Mouse (Mus musculus) ovary, postnatal 14 days (tissue): ENCODE data around the gene Abl1.
"Not testable (repeated sequence)": the region's sequence is repeated elsewhere in the genome, so short reads cannot be mapped to it uniquely, and the experiment has no call there.

Experiments
- DNase-seq: peaks from one replicate; pipeline ENCODE4 v3.0.0; 2022; ENCODE audit warnings: low spot score

Abl1 gene

DNA sequence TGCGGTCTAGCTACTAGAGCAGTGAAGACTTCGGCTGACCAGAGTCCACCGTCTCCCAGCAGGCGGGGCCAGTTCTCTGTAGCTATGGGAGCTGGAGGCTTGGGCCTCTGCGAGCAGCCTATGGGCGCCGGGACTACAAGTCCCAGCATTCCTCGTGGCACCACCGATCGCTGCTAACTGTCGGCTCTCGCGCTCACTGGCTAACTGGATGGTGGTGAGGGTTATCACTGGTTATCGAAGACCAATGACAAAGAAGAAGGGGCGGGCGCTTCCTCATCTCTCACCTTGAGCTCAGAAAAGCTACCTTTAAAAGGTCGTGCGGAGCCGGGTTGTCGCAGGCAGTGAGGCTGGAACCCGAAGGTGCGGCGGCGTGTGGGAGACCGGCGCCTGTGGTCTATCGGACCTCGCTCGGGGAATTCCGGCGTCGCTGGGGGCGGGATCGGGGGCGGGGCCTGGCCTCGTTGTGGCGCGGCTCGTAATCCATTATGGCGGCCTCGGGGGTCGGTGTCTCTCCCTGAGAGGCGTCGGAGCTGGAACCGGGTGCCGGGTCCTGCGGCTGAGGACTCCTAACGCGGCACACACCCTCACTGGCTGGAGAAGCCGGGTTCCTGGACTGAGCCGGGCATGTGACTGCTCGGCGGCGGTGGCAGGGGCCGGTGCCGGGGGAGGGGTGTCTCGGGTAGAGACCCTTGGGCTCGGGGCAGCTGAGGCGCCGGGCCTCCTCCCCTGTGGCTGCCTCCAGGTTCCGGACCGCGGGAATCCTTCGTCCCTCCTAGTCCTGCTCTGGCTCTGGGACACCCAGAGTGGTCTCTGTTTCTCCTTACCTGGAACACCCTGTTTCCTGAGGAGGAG, at the start of gene Abl1:
TSS of gene Abl1 (plus strand) at position 303 of the 852 bp plus-strand sequence.
- peak; percentile 82 for DNase-seq

DNA sequence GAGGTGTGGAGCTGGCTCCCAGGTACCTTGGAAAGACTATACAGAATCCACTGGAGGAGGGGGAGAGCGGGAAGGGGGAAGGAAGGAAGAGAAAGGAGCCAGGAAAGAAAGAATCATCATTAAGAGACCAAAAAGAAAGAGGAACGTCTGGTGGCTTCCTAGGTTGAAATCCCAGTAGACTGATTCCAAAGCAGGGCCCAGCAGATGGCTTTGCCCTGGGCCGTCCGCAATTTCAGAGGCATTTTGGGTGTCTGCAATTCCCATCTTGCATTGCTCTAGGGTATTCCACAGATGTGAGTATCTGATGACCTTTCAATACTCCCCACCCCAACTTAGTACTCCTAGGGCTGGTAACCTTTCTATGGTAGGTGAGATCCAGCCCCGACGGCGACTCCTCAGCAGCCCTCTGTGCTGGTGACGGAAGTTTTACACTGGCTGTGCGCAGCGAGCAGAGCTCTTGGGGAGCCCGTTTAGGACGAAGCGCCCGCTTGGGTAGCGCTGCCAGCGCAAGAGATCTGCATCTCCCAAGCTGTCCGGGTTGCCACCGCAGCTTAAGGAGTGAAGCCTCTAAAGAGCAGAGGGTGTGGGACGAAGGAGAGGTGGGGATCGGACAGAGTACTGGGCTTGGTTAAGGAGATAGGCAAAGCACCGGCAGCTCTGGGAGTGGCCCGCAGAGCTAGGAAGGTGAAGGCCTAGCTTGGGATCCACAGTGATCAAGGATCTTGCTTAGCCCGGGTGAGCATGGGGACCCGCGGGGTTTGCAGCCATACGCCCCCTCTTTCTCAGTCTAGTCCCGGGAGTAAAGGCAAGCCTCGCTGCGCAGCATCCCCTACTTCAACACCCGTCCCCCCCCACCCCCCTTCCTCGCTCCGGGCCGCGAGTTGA, 49.4 kb upstream of the Abl1 start:
- DNase-seq: no peak

DNA sequence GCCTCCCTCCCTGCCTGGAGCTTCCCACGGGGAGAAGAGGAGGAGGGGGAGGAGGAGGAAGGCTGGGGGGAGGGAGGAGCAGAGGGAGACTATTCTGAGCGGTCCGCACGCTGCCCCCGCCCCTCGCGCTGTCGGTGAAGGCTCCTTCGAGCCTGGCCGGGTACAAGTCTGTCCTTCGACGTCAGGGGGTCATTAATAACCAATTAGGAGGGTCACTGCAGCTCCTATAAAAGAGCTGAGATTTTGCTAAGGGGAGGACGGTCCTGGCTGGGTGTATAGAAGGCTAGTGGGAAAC, 48.8 kb upstream of the Abl1 start:
- no peak for DNase-seq

DNA sequence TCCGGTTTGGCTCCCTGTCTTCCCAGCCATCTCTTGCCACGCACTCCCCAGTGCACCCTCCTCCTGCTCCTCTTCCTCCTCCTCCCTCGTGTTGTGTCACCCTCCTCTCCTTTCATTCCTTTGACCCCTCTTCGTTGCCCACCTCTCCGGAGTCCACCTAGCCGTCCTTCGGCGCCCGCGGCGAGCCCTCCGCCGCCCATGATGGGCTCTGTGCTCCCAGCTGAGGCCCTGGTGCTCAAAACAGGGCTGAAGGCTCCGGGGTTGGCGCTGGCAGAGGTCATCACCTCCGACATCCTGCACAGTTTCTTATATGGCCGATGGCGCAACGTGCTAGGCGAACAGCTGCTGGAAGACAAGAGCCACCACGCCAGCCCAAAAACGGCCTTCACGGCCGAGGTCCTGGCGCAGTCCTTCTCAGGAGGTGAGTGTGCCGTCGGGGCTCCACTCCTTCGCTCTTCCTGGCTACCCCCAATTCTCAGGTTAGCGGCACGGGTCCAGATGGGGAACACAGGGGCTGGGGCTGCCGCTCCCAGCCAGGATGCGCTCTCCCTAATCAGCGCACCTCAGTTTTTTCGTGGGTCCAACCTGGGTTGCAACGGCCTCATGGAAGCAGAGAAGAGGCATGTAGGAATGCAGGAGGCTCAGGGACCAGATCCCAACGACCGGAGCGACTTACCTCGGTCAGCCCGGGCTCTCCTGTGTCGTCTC, 48.1 kb upstream of the Abl1 start, which contains the start of gene Prdm12:
TSS of gene Prdm12 (plus strand) at position 137 of the 708 bp plus-strand sequence.
- no peak for DNase-seq

DNA sequence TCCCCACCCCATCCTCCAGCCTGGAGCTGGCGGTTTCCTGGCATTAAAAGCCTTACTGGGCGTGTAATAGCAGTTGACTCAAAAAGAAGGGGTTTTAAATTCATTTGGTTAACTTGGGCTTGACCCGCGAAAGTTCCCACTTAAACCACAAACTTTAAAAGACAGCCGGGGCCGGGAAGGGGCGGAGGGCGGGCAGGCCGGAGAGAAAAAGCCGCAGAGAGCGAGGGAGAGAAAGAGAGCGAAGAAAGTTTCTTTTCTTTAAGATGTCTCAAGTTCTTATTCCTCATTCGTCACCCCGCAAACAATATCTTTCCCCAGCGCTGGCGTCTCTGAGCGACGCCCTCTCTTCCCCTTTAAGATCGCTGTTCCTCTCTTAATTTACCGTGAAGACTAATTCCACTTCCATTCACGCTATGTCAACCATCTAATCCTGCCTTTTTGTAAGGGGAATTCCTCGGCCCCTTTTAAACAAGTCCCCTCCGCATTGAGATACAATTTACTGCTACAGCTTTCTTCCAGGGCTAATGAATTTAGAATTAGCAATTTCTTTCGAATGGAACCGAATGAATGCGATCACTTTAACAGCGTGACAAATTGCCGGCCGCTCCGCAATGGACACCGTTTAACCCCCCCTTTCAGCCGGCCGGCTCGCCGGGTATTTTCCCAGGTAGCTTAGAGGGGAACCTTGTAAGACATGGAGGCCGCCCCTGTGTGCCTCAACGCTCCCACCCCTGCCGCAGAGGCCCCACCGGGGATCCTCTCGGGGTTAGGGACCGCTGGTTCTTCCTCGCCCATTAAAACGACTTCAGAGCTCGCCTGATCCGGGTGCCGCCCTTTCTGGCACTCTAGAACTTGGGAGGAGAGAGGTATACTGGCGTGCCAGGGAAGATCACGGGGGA, 47.3 kb upstream of the Abl1 start:
- no peak for DNase-seq

DNA sequence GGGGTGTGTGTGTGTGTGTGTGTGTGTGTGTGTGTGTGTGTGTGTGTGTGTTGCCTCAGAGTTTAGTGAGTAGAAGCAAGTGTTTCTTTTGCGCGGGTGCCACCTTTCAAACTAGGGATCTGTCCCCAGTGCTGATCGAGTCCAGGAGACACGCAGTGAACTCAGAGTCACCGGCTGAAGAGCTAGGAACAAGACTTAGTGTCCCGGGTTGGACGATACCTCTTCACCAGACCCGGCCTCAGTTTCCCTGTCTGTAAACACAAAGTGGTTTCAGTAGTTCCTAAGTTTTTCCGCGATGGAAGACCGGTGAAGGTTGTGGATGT, 46.7 kb upstream of the Abl1 start:
- no peak for DNase-seq

DNA sequence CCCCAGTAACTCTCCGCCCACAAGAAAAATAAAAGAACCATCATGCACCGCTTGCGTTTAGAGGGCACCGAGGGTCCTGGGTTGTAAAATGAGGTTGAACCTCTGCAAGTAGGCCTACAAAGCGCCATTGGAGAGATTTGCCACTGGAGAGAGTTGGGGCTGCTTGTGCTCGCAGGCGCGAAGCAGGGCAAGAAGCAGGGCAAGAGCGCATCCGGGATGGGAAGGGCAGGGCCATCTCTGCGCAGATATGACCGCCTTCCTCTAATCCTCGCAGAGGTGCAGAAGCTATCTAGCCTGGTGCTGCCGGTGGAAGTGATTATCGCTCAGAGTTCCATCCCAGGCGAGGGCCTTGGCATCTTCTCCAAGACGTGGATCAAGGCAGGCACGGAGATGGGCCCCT, 46.2 kb upstream of the Abl1 start:
- no peak for DNase-seq

DNA sequence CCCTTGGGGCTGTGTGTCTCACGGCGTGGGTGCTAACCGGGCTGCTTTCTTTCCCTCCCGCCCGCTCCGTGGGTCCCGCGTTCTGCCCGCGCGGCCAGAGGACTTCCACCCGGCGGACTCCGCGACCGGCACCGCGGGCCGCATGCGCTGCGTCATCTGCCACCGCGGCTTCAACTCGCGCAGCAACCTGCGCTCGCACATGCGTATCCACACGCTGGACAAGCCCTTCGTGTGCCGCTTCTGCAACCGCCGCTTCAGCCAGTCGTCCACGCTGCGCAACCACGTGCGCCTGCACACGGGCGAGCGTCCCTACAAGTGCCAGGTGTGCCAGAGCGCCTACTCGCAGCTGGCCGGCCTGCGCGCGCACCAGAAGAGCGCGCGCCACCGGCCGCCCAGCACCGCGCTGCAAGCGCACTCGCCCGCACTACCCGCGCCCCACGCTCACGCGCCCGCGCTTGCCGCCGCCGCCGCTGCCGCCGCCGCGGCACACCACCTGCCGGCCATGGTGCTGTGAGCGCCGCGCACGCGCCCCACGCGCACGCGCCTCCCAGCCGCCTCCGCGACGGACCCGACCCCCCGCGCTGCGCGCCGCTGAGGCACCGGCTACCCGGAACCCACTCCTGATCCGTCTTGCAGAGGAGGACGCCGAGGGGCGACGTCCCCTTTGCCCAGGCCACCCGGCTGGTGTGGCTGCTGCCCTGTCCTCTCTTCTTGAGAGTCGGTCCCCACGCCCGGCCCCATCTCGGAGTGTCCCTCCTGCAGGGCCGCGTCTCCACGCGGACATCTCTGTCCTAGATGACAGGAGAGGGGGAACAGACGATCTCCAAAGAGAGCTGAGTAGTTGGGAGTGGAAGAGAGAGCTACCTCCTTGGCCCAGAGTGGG, 34.0 kb upstream of the Abl1 start:
- DNase-seq: no peak

DNA sequence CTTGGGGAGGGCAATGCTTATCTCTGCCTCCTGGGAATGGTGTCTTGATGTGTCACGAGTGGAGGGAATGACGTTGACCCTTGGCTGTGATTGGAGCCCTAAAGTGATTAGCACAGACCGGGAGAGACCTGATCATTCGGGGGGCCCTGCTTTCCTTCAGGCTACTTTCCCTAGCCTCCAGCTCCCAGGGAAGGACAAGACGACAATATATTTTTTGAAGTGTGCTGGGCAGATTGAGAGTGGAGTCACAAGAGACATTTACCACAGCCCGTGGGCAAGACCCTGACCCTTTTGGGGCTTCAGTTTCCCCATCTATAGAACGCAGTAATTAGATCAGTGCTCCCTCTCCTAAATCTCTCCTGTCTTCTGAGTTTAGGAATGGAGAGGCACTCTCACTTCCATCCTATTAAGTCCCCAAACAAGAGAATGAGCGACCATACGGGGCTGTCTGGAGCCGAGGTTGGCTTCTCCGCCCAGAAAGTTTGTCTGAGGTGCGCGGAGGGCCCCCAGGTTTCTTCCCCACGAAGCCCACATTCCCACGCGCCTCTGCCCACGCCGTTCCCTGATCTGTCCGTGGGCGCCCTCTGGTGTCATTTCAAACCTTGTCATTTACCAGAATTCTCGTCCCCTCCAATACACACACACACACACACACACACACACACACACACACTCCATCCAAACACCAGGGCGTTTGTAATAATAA, 33.2 kb upstream of the Abl1 start:
- DNase-seq: peak; percentile 39

DNA sequence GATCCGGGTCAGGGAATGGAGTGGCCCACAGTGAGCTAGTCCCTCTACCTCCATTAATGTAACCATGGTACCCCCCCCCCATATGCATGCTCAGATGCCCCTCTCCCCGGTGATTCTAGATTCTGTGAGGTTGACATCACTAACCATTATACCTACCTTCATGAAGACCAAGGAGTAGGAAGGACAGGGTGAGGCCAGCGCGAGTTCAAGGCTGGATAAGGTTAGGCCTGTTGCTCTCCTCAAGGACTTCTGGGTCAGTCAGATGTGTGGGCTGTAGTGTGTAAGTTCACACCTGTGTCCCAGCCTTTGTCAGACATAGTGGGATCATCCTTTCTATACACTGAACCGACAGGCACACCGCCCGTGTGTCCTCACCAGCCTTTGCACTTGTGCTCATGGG, 31.8 kb upstream of the Abl1 start:
- no peak for DNase-seq

DNA sequence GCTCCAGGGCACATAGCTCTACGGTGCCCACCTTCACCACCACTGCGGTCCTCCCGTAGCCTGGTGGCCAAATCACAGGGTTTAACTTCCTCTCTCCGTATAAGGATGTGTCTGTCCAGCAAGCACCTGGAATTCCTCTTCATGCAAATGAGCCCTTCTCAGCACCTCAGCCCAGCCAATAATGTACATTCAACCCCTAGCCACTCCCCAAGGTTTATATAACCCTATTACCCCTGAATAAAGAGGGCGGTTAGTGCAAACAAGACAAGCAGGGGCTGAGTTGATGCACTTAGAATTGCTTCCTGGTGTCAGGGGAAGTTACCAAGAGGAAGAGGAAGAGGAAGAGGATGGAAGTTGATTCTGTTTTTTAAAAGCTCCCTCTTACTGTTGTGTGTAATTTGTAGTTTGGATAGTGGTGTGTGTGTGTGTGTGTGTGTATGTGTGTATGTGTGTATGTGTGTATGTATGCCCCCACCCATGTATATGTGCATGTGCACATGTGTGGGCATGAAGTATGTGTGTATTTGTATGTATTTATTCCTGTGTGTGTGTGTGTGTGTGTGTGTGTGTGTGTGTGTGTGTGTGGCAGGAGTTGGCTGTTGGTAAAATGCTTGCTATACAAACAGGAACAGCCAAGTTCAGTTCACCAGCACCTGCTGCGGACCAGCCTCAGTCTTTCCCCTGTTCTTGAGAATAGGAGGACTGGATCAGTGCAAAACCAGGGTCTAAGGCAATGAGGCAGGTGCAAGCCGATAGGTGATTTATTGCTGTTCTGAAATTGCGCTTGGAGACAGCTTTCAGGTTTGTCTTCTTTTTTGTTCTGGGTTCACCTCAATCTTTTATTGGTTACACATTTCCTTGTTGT, 25.0 kb upstream of the Abl1 start:
- DNase-seq: no peak

DNA sequence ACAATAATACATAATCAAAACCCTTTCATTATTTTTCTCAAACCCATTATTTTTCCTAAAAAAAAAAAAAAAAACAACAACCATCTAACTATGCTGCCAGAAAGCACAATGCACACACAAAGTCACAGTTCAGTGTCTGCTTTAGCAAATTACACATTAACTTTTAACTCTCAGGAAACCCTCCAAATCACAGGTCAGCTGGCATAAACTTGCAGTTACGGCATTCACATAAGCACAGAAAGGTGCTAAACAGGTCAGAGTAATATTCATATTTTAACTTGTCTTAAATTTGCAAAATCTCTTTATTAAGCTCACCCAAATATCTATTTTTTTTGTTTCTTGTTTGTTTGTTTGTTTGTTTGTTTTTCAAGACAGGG, 24.4 kb upstream of the Abl1 start:
- DNase-seq: no peak

DNA sequence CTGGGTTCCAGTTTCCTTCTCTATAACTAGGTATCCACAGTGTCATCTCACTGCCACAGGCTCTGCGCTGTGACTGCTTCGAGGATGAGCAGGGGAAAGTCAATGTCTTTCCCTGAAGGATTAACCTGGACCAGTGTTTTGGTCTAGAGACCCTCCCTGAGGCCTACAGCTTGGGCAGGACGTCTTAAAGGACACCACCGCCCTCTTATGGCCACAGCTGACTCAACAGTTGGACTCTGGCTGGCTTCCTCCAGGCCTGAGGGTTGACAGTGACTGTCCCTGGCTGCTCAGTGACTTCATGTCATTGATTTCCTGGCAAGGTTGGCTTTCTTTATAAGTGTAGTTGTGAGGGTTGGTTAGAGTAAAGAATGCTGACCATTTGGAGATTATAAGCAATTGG, 20.8 kb upstream of the Abl1 start:
- DNase-seq: no peak

DNA sequence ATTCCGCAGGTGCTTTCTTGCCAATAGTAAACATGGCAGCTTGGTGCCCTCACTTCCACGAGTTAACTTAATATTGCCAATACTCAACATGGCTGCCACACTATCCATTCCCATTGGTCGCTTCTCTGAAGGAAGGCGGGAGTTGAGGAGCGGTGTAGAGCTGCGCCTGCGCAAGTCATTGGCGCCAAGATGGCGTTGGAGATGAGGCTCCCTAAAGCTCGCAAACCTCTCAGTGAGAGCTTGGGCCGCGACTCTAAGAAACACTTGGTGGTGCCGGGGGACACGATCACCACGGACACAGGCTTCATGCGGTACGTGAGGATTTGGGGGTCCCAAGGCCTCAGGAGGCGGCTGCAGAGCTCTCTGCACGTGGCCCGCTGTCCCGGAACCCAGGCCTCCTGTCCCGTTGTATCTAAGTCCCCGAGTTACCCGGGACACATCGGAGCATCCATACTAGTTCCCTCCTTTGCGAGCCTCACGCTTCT, 17.6 kb upstream of the Abl1 start, which contains the start of gene Exosc2:
TSS of gene Exosc2 (plus strand) at position 165 of the 485 bp plus-strand sequence.
- peak; percentile 82 for DNase-seq

DNA sequence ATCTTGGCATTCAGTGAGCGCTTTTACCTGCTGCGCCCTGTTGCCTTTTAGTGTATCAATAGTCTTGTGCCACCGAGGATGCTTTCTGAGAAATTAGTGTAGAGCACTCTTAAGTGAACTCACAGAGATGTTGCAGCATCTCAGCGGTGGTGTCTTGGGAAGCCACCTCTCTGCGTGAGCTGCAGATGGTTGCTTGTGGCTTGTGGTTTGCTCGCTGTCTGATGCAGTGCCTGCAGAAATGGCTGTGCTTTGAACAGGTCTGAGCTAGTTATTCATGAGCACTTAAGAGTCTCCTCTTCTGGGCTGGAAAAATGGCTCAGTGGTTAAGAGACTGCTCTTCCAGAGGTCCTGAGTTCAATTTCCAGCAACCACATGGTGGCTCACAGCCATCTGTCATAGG, 9.5 kb upstream of the Abl1 start:
- no peak for DNase-seq

DNA sequence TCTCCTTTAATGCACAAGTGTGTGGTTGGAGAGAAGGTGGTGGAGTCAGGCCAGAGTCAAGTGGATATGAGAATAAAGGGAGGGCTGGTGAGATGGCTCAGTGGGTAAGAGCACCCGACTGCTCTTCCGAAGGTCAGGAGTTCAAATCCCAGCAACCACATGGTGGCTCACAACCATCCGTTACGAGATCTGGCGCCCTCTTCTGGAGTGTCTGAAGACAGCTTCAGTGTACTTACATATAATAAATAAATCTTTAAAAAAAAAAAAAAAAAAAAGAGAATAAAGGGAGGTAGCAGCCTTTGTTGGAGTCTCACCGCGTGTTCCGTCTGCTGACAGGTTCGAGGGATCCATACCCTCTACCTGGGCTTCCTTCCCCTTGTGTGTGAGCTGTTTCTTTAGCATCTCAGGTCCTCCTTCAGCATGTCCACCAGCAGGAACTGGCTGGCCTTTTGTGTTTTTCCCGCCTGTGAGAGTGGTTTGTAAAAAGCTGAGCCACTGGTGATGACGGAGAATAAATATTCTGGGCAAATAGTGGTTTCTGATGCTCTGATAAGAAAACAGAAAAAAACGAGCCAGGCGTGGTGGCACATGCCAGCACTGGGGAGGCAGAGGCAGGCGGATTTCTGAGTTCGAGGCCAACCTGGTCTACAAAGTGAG, 7.0 kb upstream of the Abl1 start:
- DNase-seq: not testable (repeated sequence)

DNA sequence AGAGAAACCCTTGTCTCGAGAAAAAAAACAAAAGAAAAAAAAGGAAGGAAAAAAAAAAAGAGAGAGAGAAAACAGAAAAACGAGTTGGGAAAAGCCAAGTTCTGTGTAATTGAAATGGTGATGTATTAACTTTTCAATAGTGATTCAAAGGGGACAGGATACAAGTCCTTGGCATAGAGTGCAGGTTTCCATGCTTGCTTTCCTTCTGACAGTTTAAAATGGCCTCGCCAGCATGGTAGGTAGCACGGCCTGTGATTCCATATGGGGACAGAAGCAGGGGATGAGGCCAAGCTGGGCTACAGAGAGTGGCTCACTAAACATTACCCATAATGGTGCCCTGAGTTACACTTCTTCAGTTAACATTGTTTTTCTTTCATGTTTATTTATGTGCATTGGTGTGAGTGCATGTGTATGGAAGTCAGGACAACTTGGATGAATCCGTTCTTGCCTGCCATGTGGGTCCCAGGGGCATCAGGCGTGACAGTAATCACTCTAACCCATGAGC, 6.4 kb upstream of the Abl1 start:
- no peak for DNase-seq

DNA sequence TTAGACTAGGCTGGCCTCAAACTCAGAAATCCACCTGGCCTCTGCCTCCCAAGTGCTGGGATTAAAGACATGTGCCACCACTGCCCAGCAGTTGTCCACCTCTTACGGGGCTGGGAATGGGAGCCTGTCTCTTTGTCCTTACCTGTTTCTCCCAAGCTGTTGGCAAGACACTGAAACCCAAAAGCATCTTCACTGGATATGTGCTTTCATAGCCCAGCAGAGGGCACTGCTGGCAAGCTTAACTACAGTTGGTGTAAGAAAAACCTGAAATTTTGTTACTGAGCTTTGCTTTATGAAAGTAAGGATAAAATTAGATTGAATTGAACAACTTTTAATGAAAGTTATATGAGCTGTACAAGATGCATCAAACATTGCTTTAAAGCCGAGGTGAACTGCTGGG, 4.5 kb upstream of the Abl1 start:
- DNase-seq: peak; percentile 46
